Mouse (Mus musculus) spleen, adult 2 months (tissue): Measurements from ENCODE around the gene Olfr1440. TPM values are rescaled to one million over a fixed set of nuclear protein-coding genes. Genes with fewer than 3 reads are reported as not detected.

Source experiments
- DNase-seq, 2 experiments: peaks; one replicate each; pipeline versions ENCODE4 v3.0.0 to v3.0.0-alpha.2; 2012 to 2021; ENCODE audit warnings: low spot score in 2 of 2, low read depth in 1 of 2
- H3K27ac ChIP-seq: fragments of 200-500 bp; 2 replicates; pipeline ENCODE4 v1.5.1; 2012; ENCODE audit warnings: low read length, inconsistent platforms; ENCODE audit not compliant: insufficient read depth
- H3K27me3 ChIP-seq: fragments of 200-500 bp; 2 replicates; pipeline ENCODE4 v1.6.1; 2012; ENCODE audit warnings: mild to moderate bottlenecking, moderate library complexity, low read length, inconsistent platforms; ENCODE audit not compliant: control insufficient read depth, insufficient read depth
- H3K36me3 ChIP-seq: fragments of 200-500 bp; 2 replicates; pipeline ENCODE4 v1.6.1; 2012; ENCODE audit warnings: mild to moderate bottlenecking, low read length, inconsistent platforms; ENCODE audit not compliant: control insufficient read depth, insufficient read depth
- H3K4me1 ChIP-seq: fragments of 200-500 bp; 2 replicates; pipeline ENCODE4 v1.6.1; 2011; ENCODE audit warnings: inconsistent platforms; ENCODE audit not compliant: control insufficient read depth, insufficient read depth, insufficient read length
- H3K4me3 ChIP-seq: fragments of 200-500 bp; 2 replicates; pipeline ENCODE4 v1.5.1; 2011; ENCODE audit warnings: mild to moderate bottlenecking, inconsistent platforms; ENCODE audit not compliant: insufficient read depth, insufficient read length; ENCODE audit errors: extremely low read depth
- CTCF ChIP-seq: fragments of 200-500 bp; IDR thresholded peaks from 2 replicates; pipeline ENCODE4 v1.5.1; 2011; ENCODE audit warnings: mild to moderate bottlenecking, inconsistent platforms; ENCODE audit not compliant: insufficient read depth, insufficient read length, insufficient replicate concordance; ENCODE audit errors: extremely low read depth
- POLR2A ChIP-seq: fragments of 200-500 bp; IDR thresholded peaks from 2 replicates; pipeline ENCODE4 v1.6.1; 2011; ENCODE audit warnings: low read depth, low read length, inconsistent platforms
- WGBS: fragments of 180-500 bp; shearing (Covaris S2); methylation state at CpG from one replicate; pipeline ENCODE4 v1.1.7; 2018; 5-methylcytosine and 5-hydroxymethylcytosine counted together
- polyA plus RNA-seq: library from polyadenylated mRNA; depleted of rRNA; stranded (reverse); fragments of >200 nt; gene quantifications from 2 replicates; pipeline ENCODE4 v1.2.3, GENCODE M21; 2012

Olfr1440 gene
- polyA plus RNA-seq, 1 experiment, result not detected

GRCm38 (mm10) chr19:12421680-12422079, 34.6 kb downstream of the Olfr1440 start:
- Histone ChIP-seq H3K27me3 (no peaks in the 10 kb centered on the region), H3K36me3 (no peaks in the 10 kb centered on the region), H3K4me3 (no peak overlapping the region), H3K27ac (no peak overlapping the region), H3K4me1 (no peaks in the 10 kb centered on the region)
- no peak for TF ChIP-seq CTCF
- no peak for TF ChIP-seq POLR2A
- DNase-seq, result no peak
- whole genome bisulfite sequencing, result 85% methylated on average over 1 of the region's 1 CpGs

- peaks cover 2% of the 10 kb centered on the region; the same call in 1 of the 2 replicates for H3K27me3 ChIP-seq
- TF ChIP-seq CTCF (no peak), POLR2A (no peak)
- H3K4me1 ChIP-seq, result no peaks in the 10 kb centered on the region; the same call in 1 of the 2 replicates
- no peaks in the 10 kb centered on the region for H3K36me3 ChIP-seq
- H3K27ac ChIP-seq, result no peak overlapping the region
- H3K4me3 ChIP-seq, result no peak overlapping the region
- DNase-seq, result peak in 1 of 2 experiments; percentile 37
- whole genome bisulfite sequencing, result 32% methylated on average over 5 of the region's 5 CpGs
Measured at GRCm38 (mm10) chr19:12427101-12427500, 40.0 kb downstream of the Olfr1440 start.

GRCm38 (mm10) chr19:12427605-12428004, 40.5 kb downstream of the Olfr1440 start, which contains the start of gene Pfpl:
Pfpl (plus strand) TSS chr19:12427905.
- no peak for DNase-seq
- Histone ChIP-seq H3K4me1 (no peaks in the 10 kb centered on the region; the same call in 1 of the 2 replicates), H3K27me3 (peaks cover 2% of the 10 kb centered on the region; the same call in 1 of the 2 replicates), H3K4me3 (no peak within 1 kb of the TSS), H3K27ac (no peak within 1 kb of the TSS), H3K36me3 (no peaks in the 10 kb centered on the region)
- TF ChIP-seq POLR2A, result no peak
- TF ChIP-seq CTCF, result no peak
- 95% methylated on average over 6 of the region's 6 CpGs for WGBS

- H3K36me3 ChIP-seq, result no peaks in the 10 kb centered on the region
- TF ChIP-seq POLR2A (no peak), CTCF (peak; percentile 27; the same call in 1 of the 2 replicates)
- no peak overlapping the region for H3K27ac ChIP-seq
- peak in 1 of 2 experiments; percentile 46 for DNase-seq
- H3K27me3 ChIP-seq, result peaks cover 2% of the 10 kb centered on the region; the same call in 1 of the 2 replicates
- H3K4me3 ChIP-seq, result no peak overlapping the region
- WGBS, result 5% methylated on average over 2 of the region's 2 CpGs
- H3K4me1 ChIP-seq, result peaks cover 17% of the 10 kb centered on the region; the same call in 1 of the 2 replicates
Measured at GRCm38 (mm10) chr19:12433033-12433432, 46.0 kb downstream of the Olfr1440 start.

GRCm38 (mm10) chr19:12435011-12435416, 47.9 kb downstream of the Olfr1440 start:
- TF ChIP-seq CTCF (no peak), POLR2A (no peak)
- 13% methylated on average over 4 of the region's 4 CpGs for WGBS
- peaks cover 17% of the 10 kb centered on the region; the same call in 1 of the 2 replicates for H3K4me1 ChIP-seq
- no peaks in the 10 kb centered on the region for H3K27me3 ChIP-seq
- no peak overlapping the region for H3K4me3 ChIP-seq
- peak; percentile 18 to 42 for DNase-seq
- H3K27ac ChIP-seq, result peak overlapping the region; percentile 42
- H3K36me3 ChIP-seq, result no peaks in the 10 kb centered on the region

GRCm38 (mm10) chr19:12435750-12436524, 48.9 kb downstream of the Olfr1440 start:
- TF ChIP-seq CTCF (no peak), POLR2A (no peak)
- 54% methylated on average over 4 of the region's 4 CpGs for WGBS

More at GRCm38 (mm10) chr19:12435750-12436524, 48.9 kb downstream of the Olfr1440 start:
- Histone ChIP-seq H3K4me3 (no peak overlapping the region), H3K4me1 (peaks cover 22% of the 10 kb centered on the region; the same call in 1 of the 2 replicates), H3K27me3 (no peaks in the 10 kb centered on the region), H3K27ac (peak overlapping the region; percentile 42), H3K36me3 (no peaks in the 10 kb centered on the region)
- DNase-seq, result no peak
